Mouse (Mus musculus) adrenal gland, postnatal 10 days (tissue): ENCODE data around the gene Adap1. TPM values are rescaled to one million over a fixed set of nuclear protein-coding genes. Genes with fewer than 3 reads are reported as not detected.
A peak's percentile ranks its signal among the peaks of the same experiment; 100 is the strongest.

Experiments used
- DNase-seq: peaks from one replicate; pipeline ENCODE4 v3.0.0; 2021; ENCODE audit warnings: mixed read lengths
- long read RNA-seq, 2 experiments: library from polyadenylated mRNA; stranded (forward); transcript quantifications; one replicate each; pipeline ENCODE4 v2.0.0; 2021
- total RNA-seq, 2 experiments: library from RNA; stranded (reverse); gene quantifications; 2 replicates each; pipeline ENCODE4 v1.2.3; 2021

Gene Adap1
- 1 to 10 TPM; 5.9 to 7.5 TPM for total RNA-seq
- long read RNA-seq, experiment 1, transcript Adap1-201 (11 exons, 2,557 nt): major isoform, 9 of 12 reads
- long read RNA-seq, experiment 1, partial matches to known transcripts: 2 of 12 reads
- long read RNA-seq, experiment 1, other reads (novel, unspliced or antisense): 1 of 12 reads
- long read RNA-seq, experiment 2, transcript Adap1-201 (11 exons, 2,557 nt): major isoform, 7 of 9 reads
- long read RNA-seq, experiment 2, partial matches to known transcripts: 0 of 9 reads
- long read RNA-seq, experiment 2, other reads (novel, unspliced or antisense): 2 of 9 reads

DNA sequence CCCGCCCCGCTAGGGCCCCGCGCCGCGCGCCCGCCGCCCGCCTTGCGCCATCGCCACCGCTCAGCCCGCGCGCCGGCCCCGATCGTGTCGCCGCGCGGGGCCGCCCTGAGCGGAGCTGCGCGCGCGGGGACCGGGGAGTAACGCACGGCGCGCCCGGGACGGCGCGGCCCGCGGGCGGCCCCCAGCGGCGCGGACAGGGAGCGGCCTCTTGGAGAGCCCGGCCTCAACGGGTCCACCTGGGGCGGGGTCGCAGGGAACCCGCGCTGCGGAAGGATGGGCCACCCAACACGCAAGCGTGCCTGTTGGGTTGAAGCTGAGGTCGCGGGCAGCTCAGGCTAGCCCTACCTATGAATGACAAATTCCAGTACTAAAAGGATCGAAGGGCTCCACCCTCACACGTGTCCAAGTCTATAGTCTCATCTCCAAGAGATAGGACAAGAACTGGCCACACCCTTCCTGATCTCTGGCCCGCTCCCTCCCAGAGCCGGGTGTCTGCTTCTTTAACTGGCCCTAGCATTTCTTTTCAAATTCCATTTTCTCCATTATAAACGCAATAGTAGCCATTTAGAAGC lies at the start of gene Adap1:
Adap1 (minus strand) TSS at position 228 of the 572 bp plus-strand sequence.
- DNase-seq: peak; percentile 73

DNA sequence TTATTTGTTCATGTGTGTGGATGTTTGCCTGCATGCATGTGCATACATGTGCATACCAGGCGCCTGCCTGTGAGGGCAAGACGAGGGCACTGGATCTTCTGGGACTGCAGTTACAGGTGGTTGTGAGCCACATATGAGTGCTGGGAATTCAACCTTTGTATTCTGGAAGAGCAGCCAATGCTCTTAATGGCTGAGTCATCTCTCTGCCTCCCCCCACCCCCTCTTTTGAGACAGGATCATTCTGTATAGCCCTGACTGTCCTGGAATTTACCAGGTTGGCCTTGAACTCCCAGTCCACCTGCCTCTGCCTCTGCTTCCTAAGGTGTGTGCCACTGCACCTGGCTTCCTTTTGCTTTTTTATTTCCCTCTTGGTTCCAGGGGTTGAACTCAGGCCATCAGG lies 49.4 kb upstream of the Adap1 start:
- no peak for DNase-seq

- DNase-seq: no peak
These were observed 48.5 kb upstream of the Adap1 start for GRCm38 (mm10) chr5:139373889-139374444.

GRCm38 (mm10) chr5:139373126-139373525 lies 47.7 kb upstream of the Adap1 start:
- DNase-seq: no peak

DNA sequence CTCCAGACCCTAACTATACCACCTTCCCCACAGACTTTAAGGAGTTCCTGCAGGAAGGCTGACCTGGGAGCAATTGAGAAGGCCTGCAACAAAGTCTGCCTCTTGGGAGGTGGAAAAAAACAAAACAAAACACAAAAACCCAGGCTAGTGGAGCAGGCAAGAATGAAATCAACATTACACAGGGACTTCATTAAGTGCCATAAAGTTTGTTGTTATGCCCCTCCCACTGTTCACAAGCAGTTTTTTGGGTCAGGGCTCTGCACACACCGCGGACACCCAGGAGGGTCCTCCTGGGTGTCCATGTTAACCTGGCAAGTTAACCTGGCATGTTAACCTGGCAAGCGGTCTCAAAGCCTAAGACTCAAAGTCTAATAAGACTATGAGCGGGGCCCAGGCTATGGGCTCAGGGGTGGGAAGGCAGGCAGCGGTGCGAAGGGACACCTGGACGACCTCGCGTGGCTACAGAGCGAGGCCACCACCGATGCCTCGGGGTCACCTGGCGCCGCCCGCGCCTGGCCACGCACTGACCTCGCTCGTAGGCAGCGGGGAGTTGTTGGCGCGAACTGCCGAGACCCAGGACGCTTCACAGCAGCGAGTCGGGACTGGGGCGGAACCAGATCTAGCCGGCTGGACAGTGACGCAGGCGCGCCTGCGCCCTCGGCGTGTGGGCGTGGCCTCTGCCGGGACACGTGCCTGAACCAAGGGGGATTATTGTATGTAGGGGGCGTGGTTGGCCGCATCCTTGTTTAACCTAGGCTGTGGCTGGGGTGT lies 46.4 kb upstream of the Adap1 start:
- DNase-seq: peak; percentile 96

DNA sequence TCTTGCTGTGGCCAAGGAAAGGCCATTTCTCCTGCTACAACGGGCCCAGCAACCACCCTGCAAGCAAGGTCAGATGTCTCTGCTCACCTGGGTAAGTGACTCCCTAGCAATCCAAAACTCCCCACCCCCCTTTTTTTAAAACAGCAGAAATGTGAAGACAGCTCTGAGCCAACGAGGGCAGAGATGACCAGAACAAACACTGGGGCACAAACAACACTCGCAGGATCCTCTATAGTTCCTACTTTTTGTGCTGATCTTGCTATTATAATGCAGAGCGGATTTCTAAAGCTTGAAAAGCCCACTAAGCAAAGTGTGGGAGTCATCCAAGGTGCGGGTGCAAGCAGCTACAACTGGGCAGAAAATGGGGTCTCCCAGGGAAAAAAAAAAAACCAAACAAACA lies 45.7 kb upstream of the Adap1 start:
- no peak for DNase-seq

- no peak for DNase-seq
These were observed 44.9 kb upstream of the Adap1 start for GRCm38 (mm10) chr5:139370336-139370735.

DNA sequence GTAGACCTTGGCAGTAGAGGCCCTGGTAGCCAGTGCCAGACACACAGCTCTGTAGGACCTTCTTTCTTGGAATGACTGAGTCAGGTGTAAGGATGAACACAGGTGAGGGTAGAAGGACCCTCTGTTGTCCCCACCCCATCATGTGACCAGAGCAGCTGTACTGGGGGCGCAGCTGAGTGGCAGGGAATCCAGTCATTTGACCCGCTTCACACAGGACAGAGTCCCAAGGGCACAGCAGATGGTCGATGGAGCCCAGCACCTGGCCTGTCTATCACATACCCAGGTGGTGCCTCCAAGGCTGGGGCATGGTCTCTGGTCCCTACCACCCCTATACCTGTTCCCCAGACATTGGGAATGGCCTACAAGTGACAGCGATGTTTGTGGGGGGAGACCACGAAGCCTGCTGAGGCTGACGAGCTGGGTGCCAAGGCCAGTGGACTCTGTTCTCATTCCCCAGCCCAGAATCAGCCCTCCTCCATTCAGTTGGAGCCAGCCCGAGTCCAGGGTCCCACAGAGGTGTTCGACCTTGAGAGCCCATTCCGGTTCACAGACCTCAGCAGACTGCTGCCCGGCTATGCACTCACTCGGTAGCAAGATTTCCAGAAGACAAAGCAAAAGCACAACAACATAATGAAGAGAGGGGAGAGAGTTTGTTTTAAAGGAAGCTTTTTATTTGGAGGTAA lies 43.4 kb upstream of the Adap1 start:
- DNase-seq: no peak

DNA sequence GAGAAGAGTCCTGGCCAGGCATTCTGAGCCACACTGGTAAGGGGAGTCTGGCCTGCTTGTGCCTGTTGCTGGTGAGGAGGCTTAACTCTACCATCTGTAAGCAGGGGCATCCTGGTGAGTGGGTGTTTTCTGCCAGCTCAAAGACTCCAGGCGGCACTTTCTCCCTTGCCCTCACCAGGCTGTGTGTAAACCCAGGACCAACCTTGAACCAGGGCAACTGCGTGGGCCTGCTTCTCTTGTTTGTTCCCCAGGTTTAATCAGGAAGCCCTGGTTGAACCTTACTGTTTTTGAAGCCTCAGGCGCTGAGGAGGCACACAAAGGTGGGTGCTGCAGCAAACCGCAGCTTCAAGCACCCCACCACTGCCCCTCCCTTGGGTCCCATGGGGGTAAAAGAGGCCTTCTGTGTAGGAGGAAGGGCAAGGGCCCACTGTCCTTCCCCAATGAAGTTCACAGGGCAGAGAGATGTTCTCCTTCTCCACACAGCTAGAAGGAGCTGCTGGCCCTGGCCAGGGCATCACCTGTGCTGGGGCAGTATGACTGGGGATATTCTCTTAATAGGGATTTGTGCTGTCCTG lies 42.5 kb upstream of the Adap1 start:
- DNase-seq: no peak

GRCm38 (mm10) chr5:139366484-139366883 lies 41.1 kb upstream of the Adap1 start:
- no peak for DNase-seq

- no peak for DNase-seq
These were observed 40.4 kb upstream of the Adap1 start for GRCm38 (mm10) chr5:139365827-139366226.

GRCm38 (mm10) chr5:139364911-139365571 lies 39.6 kb upstream of the Adap1 start:
- DNase-seq: no peak

- DNase-seq: peak; percentile 94
These were observed 39.0 kb upstream of the Adap1 start for GRCm38 (mm10) chr5:139364260-139364910.

DNA sequence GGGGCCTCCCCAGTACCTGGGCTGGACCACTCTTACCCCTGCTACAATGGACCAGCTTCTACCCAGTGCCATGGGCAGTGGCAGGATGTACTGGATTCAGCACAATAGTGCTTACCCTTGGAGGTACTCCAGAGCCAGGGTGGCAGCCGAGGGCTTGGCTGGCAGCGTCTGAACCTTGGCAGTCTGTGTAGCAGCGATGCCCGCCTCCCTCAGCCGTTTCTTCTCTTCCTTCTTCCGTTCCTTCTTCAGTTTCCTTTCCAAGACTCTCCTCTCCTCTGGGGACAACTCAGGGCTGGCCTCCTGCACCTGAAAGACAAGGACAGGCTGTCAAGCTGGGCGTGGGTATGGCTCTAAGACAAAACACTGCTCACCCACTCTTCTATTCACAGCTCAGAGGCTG lies 38.4 kb upstream of the Adap1 start:
- DNase-seq: no peak

- no peak for DNase-seq
These were observed 33.8 kb upstream of the Adap1 start for GRCm38 (mm10) chr5:139359244-139359643.

DNA sequence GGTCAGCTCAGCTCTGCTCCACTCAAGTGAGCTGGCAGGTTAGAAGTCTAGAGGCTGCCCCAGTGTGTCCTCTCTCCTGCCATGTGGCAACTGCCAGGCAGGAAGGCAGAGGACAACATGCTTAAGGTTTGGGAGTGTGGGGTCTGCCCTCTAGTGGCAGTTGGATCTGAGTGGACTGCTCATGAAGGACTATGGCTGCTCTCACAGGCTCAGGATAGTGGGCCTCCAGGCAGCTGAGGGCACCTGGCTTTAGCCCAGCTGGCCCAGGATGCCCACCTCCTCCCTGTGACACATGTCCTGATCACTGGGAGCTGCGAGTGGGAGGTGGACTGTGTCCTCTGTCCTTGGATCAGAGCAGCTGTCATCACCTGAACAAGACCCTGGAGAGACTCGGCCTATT lies 33.2 kb upstream of the Adap1 start:
- DNase-seq: peak; percentile 50

GRCm38 (mm10) chr5:139355235-139355772 lies 29.9 kb upstream of the Adap1 start:
- DNase-seq: peak; percentile 92

DNA sequence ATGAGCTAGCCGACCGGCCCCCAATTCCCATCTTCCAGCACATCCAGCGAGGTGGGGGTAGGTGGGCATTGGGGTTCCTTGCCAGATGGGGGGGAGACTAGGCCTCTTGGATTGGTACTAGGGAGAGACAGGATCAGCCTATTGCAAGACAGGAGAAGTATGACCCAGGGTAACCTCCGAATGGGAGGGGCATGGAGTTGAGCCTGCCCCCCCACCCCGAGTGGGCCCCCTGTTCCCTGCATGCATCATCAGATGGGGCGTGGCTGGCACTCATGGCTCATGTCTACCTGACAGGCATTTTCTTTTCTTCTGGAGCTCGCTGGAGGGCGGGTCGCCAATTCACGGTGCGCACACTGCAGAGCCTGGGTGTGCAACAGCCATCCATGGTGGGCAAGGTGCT lies 28.5 kb upstream of the Adap1 start:
- DNase-seq: no peak

- peak; percentile 47 for DNase-seq
These were observed 28.1 kb upstream of the Adap1 start for GRCm38 (mm10) chr5:139353496-139353895.

- no peak for DNase-seq
These were observed 26.9 kb upstream of the Adap1 start, which contains the start of gene Cyp2w1 for GRCm38 (mm10) chr5:139352317-139352716. TSS of gene Cyp2w1 (plus strand) at chr5:139352617.

DNA sequence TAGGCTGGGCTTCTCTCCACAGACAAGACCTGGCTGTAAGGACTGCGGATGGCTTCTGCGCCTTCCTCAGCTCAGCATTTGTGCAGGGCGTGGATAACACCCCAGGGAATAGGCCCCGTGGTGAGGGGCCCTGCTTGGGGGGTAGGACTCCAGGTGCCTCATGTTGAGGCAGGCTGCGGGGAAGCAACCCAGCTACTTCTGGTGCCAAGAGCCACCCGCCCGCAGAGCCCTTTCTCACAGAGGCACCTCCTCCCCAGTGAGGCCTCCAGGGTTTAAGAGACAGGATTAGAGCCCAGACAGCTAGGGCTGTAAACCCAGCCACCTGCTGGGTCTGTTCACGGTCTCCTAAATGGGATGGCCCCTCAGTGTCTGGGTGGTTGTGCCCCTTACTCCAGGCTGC lies 26.2 kb upstream of the Adap1 start:
- no peak for DNase-seq
